Mouse (Mus musculus) erythroblast, embryonic 14.5 days (primary cell): ENCODE results near the gene Cebpz. TPM values are rescaled to one million over a fixed set of nuclear protein-coding genes. Genes with fewer than 3 reads are reported as not detected.

ENCODE experiments used
- H3K27me3 ChIP-seq: 2 replicates; pipeline ENCODE4 v1.6.1; 2012; ENCODE audit warnings: inconsistent platforms; ENCODE audit not compliant: control insufficient read depth
- H3K36me3 ChIP-seq: 2 replicates; pipeline ENCODE4 v1.6.1; 2012; ENCODE audit warnings: mild to moderate bottlenecking, inconsistent platforms; ENCODE audit not compliant: control insufficient read depth
- H3K4me1 ChIP-seq: 2 replicates; pipeline ENCODE4 v1.6.1; 2012; ENCODE audit warnings: inconsistent platforms; ENCODE audit not compliant: control insufficient read depth
- H3K4me3 ChIP-seq: replicated peaks from 2 replicates; pipeline ENCODE3; 2012; ENCODE audit warnings: moderate library complexity, mild to moderate bottlenecking, inconsistent platforms
- H3K9me3 ChIP-seq: 2 replicates; pipeline ENCODE4 v1.6.1; 2012; ENCODE audit warnings: low read length, inconsistent platforms, mixed read lengths; ENCODE audit not compliant: control insufficient read depth
- GATA1 ChIP-seq: IDR thresholded peaks from 2 replicates; pipeline ENCODE4 v1.6.1; 2012; ENCODE audit warnings: low read length, inconsistent platforms, mixed read lengths
- TAL1 ChIP-seq: IDR thresholded peaks from 3 replicates; pipeline ENCODE4 v1.6.1; 2012; ENCODE audit warnings: low read length, inconsistent platforms, mixed read lengths
- polyA plus RNA-seq: library from polyadenylated mRNA; stranded (reverse); fragments of >175 nt; gene quantifications from 2 replicates; pipeline ENCODE4 v1.2.3, GENCODE M21; 2012

Cebpz gene
- 0.85 and 1.3 TPM in 2 replicates for polyA plus RNA-seq

GRCm38 (mm10) chr17:78936466-78937228 lies at the start of gene Cebpz, which contains the start of gene Ndufaf7:
Cebpz (minus strand) TSS chr17:78937066.
Ndufaf7 (plus strand) TSS chr17:78937136.
- no peak for TF ChIP-seq GATA1
- TF ChIP-seq TAL1, result no peak
- Histone ChIP-seq H3K4me1 (peaks cover 41% of the 10 kb centered on the region), H3K27me3 (no peaks in the 10 kb centered on the region), H3K36me3 (peaks cover 41% of the 10 kb centered on the region), H3K4me3 (peak within 1 kb of the TSS; percentile 70), H3K9me3 (no peaks in the 10 kb centered on the region)

- Histone ChIP-seq H3K27me3 (no peaks in the 10 kb centered on the region), H3K4me3 (no peak overlapping the region), H3K36me3 (peaks cover 8% of the 10 kb centered on the region; the same call in 1 of the 2 replicates), H3K9me3 (no peaks in the 10 kb centered on the region), H3K4me1 (no peaks in the 10 kb centered on the region)
- no peak for TF ChIP-seq GATA1
These were observed 46.9 kb upstream of the Cebpz start for GRCm38 (mm10) chr17:78983736-78984135.

- peaks cover 8% of the 10 kb centered on the region; the same call in 1 of the 2 replicates for H3K36me3 ChIP-seq
- H3K9me3 ChIP-seq, result no peaks in the 10 kb centered on the region
- no peaks in the 10 kb centered on the region for H3K27me3 ChIP-seq
- no peak overlapping the region for H3K4me3 ChIP-seq
- no peaks in the 10 kb centered on the region for H3K4me1 ChIP-seq
- TF ChIP-seq TAL1, result no peak
- no peak for TF ChIP-seq GATA1
These were observed 46.3 kb upstream of the Cebpz start for GRCm38 (mm10) chr17:78983166-78983565.

GRCm38 (mm10) chr17:78968500-78968899 lies 31.6 kb upstream of the Cebpz start:
- peaks cover 5% of the 10 kb centered on the region for H3K36me3 ChIP-seq
- TF ChIP-seq GATA1, result no peak
- no peak for TF ChIP-seq TAL1
- no peaks in the 10 kb centered on the region for H3K9me3 ChIP-seq
- no peaks in the 10 kb centered on the region for H3K4me1 ChIP-seq
- H3K27me3 ChIP-seq, result no peaks in the 10 kb centered on the region
- no peak overlapping the region for H3K4me3 ChIP-seq

GRCm38 (mm10) chr17:78966092-78966883 lies 29.4 kb upstream of the Cebpz start:
- H3K4me3 ChIP-seq, result no peak overlapping the region
- no peaks in the 10 kb centered on the region for H3K27me3 ChIP-seq
- no peaks in the 10 kb centered on the region for H3K4me1 ChIP-seq
- TF ChIP-seq GATA1 (no peak), TAL1 (no peak)
- no peaks in the 10 kb centered on the region for H3K9me3 ChIP-seq
- peaks cover 8% of the 10 kb centered on the region for H3K36me3 ChIP-seq

GRCm38 (mm10) chr17:78964387-78964786 lies 27.5 kb upstream of the Cebpz start:
- Histone ChIP-seq H3K36me3 (peaks cover 8% of the 10 kb centered on the region), H3K4me3 (no peak overlapping the region)

GRCm38 (mm10) chr17:78959473-78959872 lies 22.6 kb upstream of the Cebpz start:
- H3K9me3 ChIP-seq, result no peaks in the 10 kb centered on the region
- H3K4me1 ChIP-seq, result no peaks in the 10 kb centered on the region
- TF ChIP-seq TAL1 (no peak), GATA1 (no peak)
- H3K4me3 ChIP-seq, result no peak overlapping the region
- no peaks in the 10 kb centered on the region for H3K27me3 ChIP-seq
- H3K36me3 ChIP-seq, result peaks cover 22% of the 10 kb centered on the region

More at GRCm38 (mm10) chr17:78964387-78964786, 27.5 kb upstream of the Cebpz start:
- Histone ChIP-seq H3K27me3 (no peaks in the 10 kb centered on the region), H3K4me1 (no peaks in the 10 kb centered on the region), H3K9me3 (no peaks in the 10 kb centered on the region)
- TF ChIP-seq TAL1 (no peak), GATA1 (no peak)

- TF ChIP-seq TAL1 (no peak), GATA1 (no peak)
- Histone ChIP-seq H3K27me3 (no peaks in the 10 kb centered on the region), H3K4me3 (no peak overlapping the region), H3K9me3 (no peaks in the 10 kb centered on the region), H3K36me3 (peaks cover 32% of the 10 kb centered on the region), H3K4me1 (no peaks in the 10 kb centered on the region)
These were observed 16.4 kb upstream of the Cebpz start for GRCm38 (mm10) chr17:78953240-78953639.

- Histone ChIP-seq H3K9me3 (no peaks in the 10 kb centered on the region), H3K4me1 (no peaks in the 10 kb centered on the region), H3K27me3 (no peaks in the 10 kb centered on the region), H3K36me3 (peaks cover 35% of the 10 kb centered on the region), H3K4me3 (no peak overlapping the region)
- TF ChIP-seq TAL1 (no peak), GATA1 (no peak)
These were observed 15.2 kb upstream of the Cebpz start for GRCm38 (mm10) chr17:78952070-78952469.
